Mouse (Mus musculus): ENCODE measurements at regions not wholly inside any gene's neighbourhood (a gene's known extent, or its start where the extent isn't known, plus 50 kb on each side); places are given as distances from the start of the nearest gene placed in this dataset.

- TF ChIP-seq POLR2A (IDR thresholded peaks at IDR 0.05; ENCODE audit: extremely low read depth, insufficient read depth, low read length) (no peak), CTCF (IDR thresholded peaks at IDR 0.05; ENCODE audit: extremely low read depth, insufficient read depth, low read length) (no peak)
These were observed 209.1 kb downstream of the Phlda1 start for GRCm38 (mm10) chr10:111715172-111715571.
